Mouse (Mus musculus): Measurements from ENCODE around the gene Igfbp7.
A peak's percentile ranks its signal among the peaks of the same experiment; 100 is the strongest.

Igfbp7 gene

GRCm38 (mm10) chr5:77378027-77378426 lies 29.8 kb downstream of the Igfbp7 start:
- no peak for DNase-seq

GRCm38 (mm10) chr5:77375546-77375945 lies 32.3 kb downstream of the Igfbp7 start:
- no peak for DNase-seq

GRCm38 (mm10) chr5:77374945-77375344 lies 32.9 kb downstream of the Igfbp7 start:
- no peak for DNase-seq

GRCm38 (mm10) chr5:77372778-77373177 lies 35.1 kb downstream of the Igfbp7 start:
- no peak for DNase-seq

- no peak for DNase-seq
Observed at GRCm38 (mm10) chr5:77372242-77372641, 35.6 kb downstream of the Igfbp7 start.

GRCm38 (mm10) chr5:77370378-77370892 lies 37.4 kb downstream of the Igfbp7 start:
- no peak for DNase-seq

- no peak for DNase-seq
Observed at GRCm38 (mm10) chr5:77369394-77369793, 38.4 kb downstream of the Igfbp7 start.

- no peak for DNase-seq
Observed at GRCm38 (mm10) chr5:77368194-77368593, 39.6 kb downstream of the Igfbp7 start.

- DNase-seq: no peak
Observed at GRCm38 (mm10) chr5:77367682-77368081, 40.2 kb downstream of the Igfbp7 start.

- DNase-seq: no peak
Observed at GRCm38 (mm10) chr5:77367145-77367544, 40.7 kb downstream of the Igfbp7 start.

GRCm38 (mm10) chr5:77366313-77366712 lies 41.5 kb downstream of the Igfbp7 start:
- no peak for DNase-seq

GRCm38 (mm10) chr5:77364443-77365038 lies 43.3 kb downstream of the Igfbp7 start:
- no peak for DNase-seq

GRCm38 (mm10) chr5:77363650-77364049 lies 44.2 kb downstream of the Igfbp7 start:
- DNase-seq: no peak

- no peak for DNase-seq
Observed at GRCm38 (mm10) chr5:77362120-77362519, 45.7 kb downstream of the Igfbp7 start.

GRCm38 (mm10) chr5:77361006-77361405 lies 46.8 kb downstream of the Igfbp7 start:
- DNase-seq: no peak

- no peak for DNase-seq
Observed at GRCm38 (mm10) chr5:77359971-77360370, 47.9 kb downstream of the Igfbp7 start.

- no peak for DNase-seq
Observed at GRCm38 (mm10) chr5:77358347-77358746, 49.5 kb downstream of the Igfbp7 start.

- DNase-seq: no peak
Observed at GRCm38 (mm10) chr5:77357405-77358149, 50.3 kb downstream of the Igfbp7 start.

- DNase-seq: no peak
Observed at GRCm38 (mm10) chr5:77355307-77356265, 52.3 kb downstream of the Igfbp7 start.

- peak; percentile 88 for DNase-seq
Observed at GRCm38 (mm10) chr5:77354361-77354787, 53.5 kb downstream of the Igfbp7 start.

GRCm38 (mm10) chr5:77351691-77352090 lies 56.1 kb downstream of the Igfbp7 start:
- no peak for DNase-seq

GRCm38 (mm10) chr5:77349971-77350658 lies 57.7 kb downstream of the Igfbp7 start:
- DNase-seq: no peak

- no peak for DNase-seq
Observed at GRCm38 (mm10) chr5:77348901-77349300, 58.9 kb downstream of the Igfbp7 start.
